Mouse (Mus musculus): Measurements from ENCODE around the gene Zfp385c. TPM values are rescaled to one million over a fixed set of nuclear protein-coding genes. Genes with fewer than 3 reads are reported as not detected.
"Not testable (repeated sequence)": the region's sequence is repeated elsewhere in the genome, so short reads cannot be mapped to it uniquely, and the experiment has no call there.

Zfp385c gene
- polyA plus RNA-seq, 1 experiment from 2014 or later = 1.7 TPM

DNA sequence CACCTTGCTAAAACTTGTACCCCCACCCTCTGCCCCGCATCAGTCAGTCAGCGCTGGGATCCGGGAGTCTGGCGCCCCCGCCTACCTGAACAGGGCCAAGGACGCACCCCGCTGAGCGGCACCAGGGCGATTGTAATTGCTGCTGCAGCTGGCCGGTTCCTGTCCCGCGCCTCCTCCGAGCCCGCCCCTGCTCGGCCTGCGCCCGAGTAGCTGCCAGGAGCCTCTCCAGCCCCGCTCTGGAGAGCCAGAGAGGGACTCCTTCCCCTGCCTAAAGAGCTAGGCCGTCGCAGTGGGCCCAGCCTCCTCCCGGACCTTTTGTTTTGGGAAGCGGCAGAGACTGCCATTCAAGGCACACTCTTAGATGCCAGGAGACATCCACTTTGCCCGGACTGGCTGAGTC is 19.1 kb downstream of the Zfp385c start:
- 0 out of 2 replicates have a peak, but pooled peaks cover 4% of the 10 kb centered on the region for H3K4me1 ChIP-seq (ENCODE audit: control insufficient read depth, insufficient read depth, low read length)
- H3K27me3 ChIP-seq (replicated peaks; ENCODE audit: control insufficient read depth, insufficient read depth, low read length) = no peaks in the 10 kb centered on the region
- H3K9ac ChIP-seq (ENCODE audit: low read depth, low read length) = peak overlapping the region; percentile 62
- peak; percentile 48 for DNase-seq (ENCODE audit: low spot score)
- H3K4me3 ChIP-seq (ENCODE audit: low read depth, low read length) = peak overlapping the region; percentile 19
- WGBS = 3% methylated on average over 19 of the region's 23 CpGs
- H3K27ac ChIP-seq (replicated peaks; ENCODE audit: low read depth, low read length) = no peak overlapping the region
- peak overlapping the region; percentile 44 for H3K4me2 ChIP-seq (ENCODE audit: low read depth, low read length)
- H3K36me3 ChIP-seq (ENCODE audit: control insufficient read depth, insufficient read depth, low read length) = no peaks in the 10 kb centered on the region
- no peaks in the 10 kb centered on the region for H3K9me3 ChIP-seq (ENCODE audit: control insufficient read depth, low read length)
- ATAC-seq (ENCODE audit: low read depth) = peak; percentile 74; the same call in 1 of the 2 replicates

DNA sequence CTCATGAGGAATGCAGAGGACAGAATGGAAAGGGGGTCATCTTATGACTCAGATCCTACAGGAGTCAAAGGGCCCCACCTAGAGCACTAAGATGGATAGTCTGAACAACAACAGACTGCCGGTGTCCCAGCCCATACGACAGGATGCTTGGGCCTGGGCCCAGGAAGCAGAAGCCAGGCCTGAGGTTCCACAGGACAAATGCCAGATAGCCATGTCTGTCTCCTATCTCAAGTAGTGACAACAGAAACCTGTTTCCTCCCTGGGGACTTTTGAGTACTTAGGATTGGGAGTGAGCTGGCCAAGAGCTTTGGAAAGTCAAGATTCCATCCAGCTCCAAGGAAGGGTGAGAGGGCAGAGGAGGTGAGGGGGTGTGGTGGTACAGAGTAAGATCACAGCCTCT is 20.3 kb downstream of the Zfp385c start:
- WGBS = 93% methylated on average over 2 of the region's 2 CpGs

GRCm38 (mm10) chr11:100671049-100671448 is 21.2 kb downstream of the Zfp385c start:
- Histone ChIP-seq H3K9me3 (ENCODE audit: control insufficient read depth, low read length) (no peaks in the 10 kb centered on the region), H3K27me3 (replicated peaks; ENCODE audit: control insufficient read depth, insufficient read depth, low read length) (no peaks in the 10 kb centered on the region), H3K9ac (ENCODE audit: low read depth, low read length) (no peak overlapping the region), H3K4me2 (ENCODE audit: low read depth, low read length) (no peak overlapping the region), H3K4me1 (ENCODE audit: control insufficient read depth, insufficient read depth, low read length) (0 out of 2 replicates have a peak, but pooled peaks cover 4% of the 10 kb centered on the region), H3K4me3 (ENCODE audit: low read depth, low read length) (no peak overlapping the region), H3K36me3 (ENCODE audit: control insufficient read depth, insufficient read depth, low read length) (no peaks in the 10 kb centered on the region), H3K27ac (replicated peaks; ENCODE audit: low read depth, low read length) (no peak overlapping the region)
- WGBS = 85% methylated on average over 1 of the region's 1 CpGs
- ATAC-seq (ENCODE audit: low read depth) (no peak), DNase-seq (ENCODE audit: low spot score) (no peak)

More for the DNA sequence above, 20.3 kb downstream of the Zfp385c start:
- no peak for ATAC-seq (ENCODE audit: low read depth)
- no peak for DNase-seq (ENCODE audit: low spot score)
- no peaks in the 10 kb centered on the region for H3K36me3 ChIP-seq (ENCODE audit: control insufficient read depth, insufficient read depth, low read length)
- no peak overlapping the region for H3K9ac ChIP-seq (ENCODE audit: low read depth, low read length)
- no peaks in the 10 kb centered on the region for H3K9me3 ChIP-seq (ENCODE audit: control insufficient read depth, low read length)
- no peaks in the 10 kb centered on the region for H3K27me3 ChIP-seq (replicated peaks; ENCODE audit: control insufficient read depth, insufficient read depth, low read length)
- H3K4me2 ChIP-seq (ENCODE audit: low read depth, low read length) = no peak overlapping the region
- no peak overlapping the region for H3K27ac ChIP-seq (replicated peaks; ENCODE audit: low read depth, low read length)
- H3K4me1 ChIP-seq (ENCODE audit: control insufficient read depth, insufficient read depth, low read length) = 0 out of 2 replicates have a peak, but pooled peaks cover 4% of the 10 kb centered on the region
- no peak overlapping the region for H3K4me3 ChIP-seq (ENCODE audit: low read depth, low read length)

DNA sequence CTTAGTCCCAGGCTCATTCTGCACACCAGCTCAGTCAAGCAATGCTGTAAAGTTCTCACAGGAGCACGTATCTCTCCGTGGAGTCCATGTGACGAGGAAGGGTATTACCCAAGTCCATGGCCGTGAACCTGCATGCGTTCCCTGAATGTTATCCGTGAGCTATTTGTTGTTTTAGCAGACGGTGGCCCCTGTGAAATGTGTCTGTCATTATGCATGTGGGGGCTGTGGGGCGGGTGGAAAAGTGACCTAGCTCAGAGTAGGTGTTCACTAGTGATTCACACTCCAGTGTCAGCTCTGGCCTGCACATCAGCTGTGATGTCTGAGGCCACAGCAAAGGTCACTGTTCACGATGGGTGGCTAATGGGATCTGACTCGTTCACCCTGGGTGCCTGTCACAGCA is 32.4 kb downstream of the Zfp385c start:
- no peak overlapping the region for H3K4me3 ChIP-seq (ENCODE audit: low read depth, low read length)
- no peak overlapping the region for H3K4me2 ChIP-seq (ENCODE audit: low read depth, low read length)
- ATAC-seq (ENCODE audit: low read depth) (no peak), DNase-seq (ENCODE audit: low spot score) (no peak)
- H3K4me1 ChIP-seq (ENCODE audit: control insufficient read depth, insufficient read depth, low read length) = peaks cover 11% of the 10 kb centered on the region
- WGBS = 52% methylated on average over 10 of the region's 10 CpGs
- no peaks in the 10 kb centered on the region for H3K36me3 ChIP-seq (ENCODE audit: control insufficient read depth, insufficient read depth, low read length)
- no peak overlapping the region for H3K27ac ChIP-seq (replicated peaks; ENCODE audit: low read depth, low read length)
- no peak overlapping the region for H3K9ac ChIP-seq (ENCODE audit: low read depth, low read length)
- H3K27me3 ChIP-seq (replicated peaks; ENCODE audit: control insufficient read depth, insufficient read depth, low read length) = no peaks in the 10 kb centered on the region
- H3K9me3 ChIP-seq (ENCODE audit: control insufficient read depth, low read length) = no peaks in the 10 kb centered on the region

DNA sequence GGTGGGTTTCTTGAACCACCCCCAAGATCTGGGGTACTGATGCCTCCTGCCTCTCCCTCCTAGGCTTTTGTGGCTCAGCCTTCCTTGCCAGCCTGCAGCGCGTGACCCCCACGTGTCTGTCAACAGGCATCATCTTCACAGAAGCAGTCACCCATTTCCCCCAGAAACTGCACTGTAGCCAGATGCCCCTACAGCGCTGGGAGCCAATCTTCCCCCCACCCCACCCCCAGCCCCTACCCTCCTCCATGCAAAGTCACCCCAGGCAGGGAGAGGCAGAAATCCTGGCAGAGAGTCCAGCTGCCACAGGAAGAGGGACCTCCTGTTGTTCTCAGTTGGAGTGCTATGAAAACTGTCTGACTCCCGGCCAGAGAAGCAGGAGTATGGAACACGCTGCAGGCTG is 35.8 kb downstream of the Zfp385c start:
- H3K4me2 ChIP-seq (ENCODE audit: low read depth, low read length) = peak overlapping the region; percentile 21; the same call in 1 of the 2 replicates
- DNase-seq (ENCODE audit: low spot score) = peak; percentile 64
- ATAC-seq (ENCODE audit: low read depth) = peak; percentile 72; the same call in 1 of the 2 replicates

DNA sequence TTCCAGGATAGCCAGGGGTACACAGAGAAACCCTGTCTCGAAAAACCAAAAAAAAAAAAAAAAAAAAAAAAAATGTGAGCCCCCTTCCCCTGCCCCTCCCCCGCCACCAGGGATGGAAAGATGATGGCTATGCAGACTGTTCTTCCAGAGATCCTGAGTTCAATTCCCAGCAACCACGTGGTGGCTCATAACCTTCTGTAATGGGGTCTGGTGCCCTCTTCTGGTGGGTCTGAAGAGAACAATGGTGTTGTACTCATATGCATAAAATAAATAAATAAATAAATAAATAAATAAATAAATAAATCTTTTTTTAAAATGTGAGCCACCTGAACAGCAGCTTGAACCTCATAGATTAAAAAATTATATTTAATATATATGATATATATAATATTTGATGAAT is 36.7 kb downstream of the Zfp385c start:
- H3K4me2 ChIP-seq (ENCODE audit: low read depth, low read length); ATAC-seq (ENCODE audit: low read depth); DNase-seq (ENCODE audit: low spot score); H3K9me3 ChIP-seq (ENCODE audit: control insufficient read depth, low read length); H3K36me3 ChIP-seq (ENCODE audit: control insufficient read depth, insufficient read depth, low read length); H3K4me3 ChIP-seq (ENCODE audit: low read depth, low read length); H3K27ac ChIP-seq (replicated peaks; ENCODE audit: low read depth, low read length); H3K9ac ChIP-seq (ENCODE audit: low read depth, low read length): not testable (repeated sequence)
- 55% methylated on average over 2 of the region's 3 CpGs for WGBS
- Histone ChIP-seq H3K4me1 (ENCODE audit: control insufficient read depth, insufficient read depth, low read length) (peaks cover 11% of the 10 kb centered on the region), H3K27me3 (replicated peaks; ENCODE audit: control insufficient read depth, insufficient read depth, low read length) (peaks cover 10% of the 10 kb centered on the region; the same call in 1 of the 2 replicates)

More for the DNA sequence above, 35.8 kb downstream of the Zfp385c start:
- 4% methylated on average over 6 of the region's 6 CpGs for WGBS
- 0 out of 2 replicates have a peak, but pooled peaks cover 2% of the 10 kb centered on the region for H3K27me3 ChIP-seq (replicated peaks; ENCODE audit: control insufficient read depth, insufficient read depth, low read length)
- no peaks in the 10 kb centered on the region for H3K9me3 ChIP-seq (ENCODE audit: control insufficient read depth, low read length)
- no peak overlapping the region for H3K4me3 ChIP-seq (ENCODE audit: low read depth, low read length)
- H3K36me3 ChIP-seq (ENCODE audit: control insufficient read depth, insufficient read depth, low read length) = no peaks in the 10 kb centered on the region
- 0 out of 2 replicates have a peak overlapping the region, but pooled peaks have one; percentile 10 for H3K27ac ChIP-seq (replicated peaks; ENCODE audit: low read depth, low read length)
- peaks cover 11% of the 10 kb centered on the region for H3K4me1 ChIP-seq (ENCODE audit: control insufficient read depth, insufficient read depth, low read length)
- no peak overlapping the region for H3K9ac ChIP-seq (ENCODE audit: low read depth, low read length)

DNA sequence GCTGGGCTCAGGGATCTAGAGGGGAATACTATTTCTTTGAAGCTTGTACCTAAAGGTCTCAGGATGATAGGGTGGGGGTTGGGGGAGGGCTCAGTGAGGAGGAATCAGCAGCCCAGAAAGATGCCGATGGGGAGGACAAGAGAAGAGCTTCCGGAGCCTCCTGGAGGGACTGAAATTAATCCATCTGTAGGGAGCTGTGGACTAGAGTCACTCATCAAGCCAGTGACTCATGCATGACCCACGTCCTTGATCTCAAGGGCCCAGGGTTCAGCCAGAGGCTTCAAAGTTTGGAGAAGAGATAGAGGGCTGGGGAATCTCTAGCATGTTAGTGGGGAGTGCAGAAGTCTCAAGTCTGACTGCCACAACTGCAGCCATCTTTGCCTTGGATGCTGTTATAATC is 40.5 kb downstream of the Zfp385c start:
- Histone ChIP-seq H3K4me1 (ENCODE audit: control insufficient read depth, insufficient read depth, low read length) (peaks cover 8% of the 10 kb centered on the region), H3K27ac (replicated peaks; ENCODE audit: low read depth, low read length) (no peak overlapping the region), H3K36me3 (ENCODE audit: control insufficient read depth, insufficient read depth, low read length) (no peaks in the 10 kb centered on the region), H3K9ac (ENCODE audit: low read depth, low read length) (no peak overlapping the region), H3K9me3 (ENCODE audit: control insufficient read depth, low read length) (no peaks in the 10 kb centered on the region), H3K4me3 (ENCODE audit: low read depth, low read length) (no peak overlapping the region), H3K27me3 (replicated peaks; ENCODE audit: control insufficient read depth, insufficient read depth, low read length) (peaks cover 16% of the 10 kb centered on the region), H3K4me2 (ENCODE audit: low read depth, low read length) (no peak overlapping the region)
- ATAC-seq (ENCODE audit: low read depth) = no peak
- no peak for DNase-seq (ENCODE audit: low spot score)
- 12% methylated on average over 3 of the region's 3 CpGs for whole genome bisulfite sequencing

DNA sequence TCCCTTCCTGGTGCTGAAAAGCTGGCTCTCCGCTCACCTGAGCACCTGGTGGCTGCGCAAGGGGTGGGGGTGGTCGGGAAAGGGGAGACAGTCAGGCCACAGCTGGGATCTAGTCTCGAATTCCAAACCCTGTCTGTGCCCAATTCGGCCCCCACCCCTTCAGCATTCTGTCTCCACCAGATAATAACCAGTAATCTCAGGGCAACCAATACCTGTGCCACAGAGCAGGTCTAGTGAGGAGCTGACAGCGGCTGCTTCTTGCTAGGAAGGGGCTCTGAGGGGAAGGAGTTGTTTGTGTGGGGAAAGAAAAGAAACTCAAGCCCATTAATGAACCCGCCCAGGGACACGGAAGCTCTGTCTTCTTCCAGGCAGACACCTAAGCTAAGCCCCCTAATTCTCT is 41.0 kb downstream of the Zfp385c start:
- Histone ChIP-seq H3K27me3 (replicated peaks; ENCODE audit: control insufficient read depth, insufficient read depth, low read length) (peaks cover 16% of the 10 kb centered on the region), H3K4me3 (ENCODE audit: low read depth, low read length) (no peak overlapping the region), H3K9ac (ENCODE audit: low read depth, low read length) (no peak overlapping the region), H3K4me2 (ENCODE audit: low read depth, low read length) (no peak overlapping the region), H3K4me1 (ENCODE audit: control insufficient read depth, insufficient read depth, low read length) (peaks cover 3% of the 10 kb centered on the region), H3K27ac (replicated peaks; ENCODE audit: low read depth, low read length) (no peak overlapping the region), H3K9me3 (ENCODE audit: control insufficient read depth, low read length) (no peaks in the 10 kb centered on the region), H3K36me3 (ENCODE audit: control insufficient read depth, insufficient read depth, low read length) (no peaks in the 10 kb centered on the region)
- ATAC-seq (ENCODE audit: low read depth) = peak; percentile 76; the same call in 1 of the 2 replicates
- peak; percentile 43 for DNase-seq (ENCODE audit: low spot score)
- 5% methylated on average over 6 of the region's 8 CpGs for WGBS

DNA sequence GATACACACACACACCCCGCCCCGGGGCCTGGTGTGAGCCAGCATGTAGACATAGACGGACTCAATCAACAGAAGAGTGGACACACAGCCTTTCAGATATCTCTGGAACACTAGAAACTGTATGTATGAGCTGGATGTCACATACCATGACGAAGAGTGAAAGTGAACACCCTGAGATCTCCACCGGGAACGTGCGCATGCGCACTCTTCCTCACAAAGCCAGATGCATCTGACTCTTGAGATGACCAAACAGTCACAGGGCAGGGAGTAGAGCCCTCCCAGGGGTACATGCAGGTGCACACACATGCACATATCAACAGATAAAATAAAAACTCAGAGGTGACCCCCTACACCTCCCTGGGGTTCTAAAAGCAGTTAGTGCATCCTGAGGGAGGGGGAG is 43.9 kb downstream of the Zfp385c start:
- H3K27ac ChIP-seq (replicated peaks; ENCODE audit: low read depth, low read length) = no peak overlapping the region
- 0 out of 2 replicates have a peak, but pooled peaks cover 5% of the 10 kb centered on the region for H3K4me1 ChIP-seq (ENCODE audit: control insufficient read depth, insufficient read depth, low read length)
- 85% methylated on average over 8 of the region's 8 CpGs for WGBS
- H3K9me3 ChIP-seq (ENCODE audit: control insufficient read depth, low read length) = no peaks in the 10 kb centered on the region
- H3K36me3 ChIP-seq (ENCODE audit: control insufficient read depth, insufficient read depth, low read length) = no peaks in the 10 kb centered on the region
- no peak overlapping the region for H3K9ac ChIP-seq (ENCODE audit: low read depth, low read length)
- no peak for ATAC-seq (ENCODE audit: low read depth)
- H3K4me3 ChIP-seq (ENCODE audit: low read depth, low read length) = no peak overlapping the region
- no peak overlapping the region for H3K4me2 ChIP-seq (ENCODE audit: low read depth, low read length)
- no peak for DNase-seq (ENCODE audit: low spot score)
- H3K27me3 ChIP-seq (replicated peaks; ENCODE audit: control insufficient read depth, insufficient read depth, low read length) = peaks cover 16% of the 10 kb centered on the region

All from embryonic facial prominence, embryonic 14.5 days (tissue).